Mouse (Mus musculus) induced T-regulatory cell, adult 2 months (primary cell): ENCODE measurements around the gene Sgpp1.
"Not testable (repeated sequence)": the region's sequence is repeated elsewhere in the genome, so short reads cannot be mapped to it uniquely, and the experiment has no call there.

Experiments
- DNase-seq: peaks from one replicate; pipeline ENCODE4 v3.0.0-alpha.2; 2012; ENCODE audit warnings: low read depth

Sgpp1 gene

GRCm38 (mm10) chr12:75731927-75732443 lies 3.5 kb downstream of the Sgpp1 start:
- peak; percentile 29 for DNase-seq

DNA sequence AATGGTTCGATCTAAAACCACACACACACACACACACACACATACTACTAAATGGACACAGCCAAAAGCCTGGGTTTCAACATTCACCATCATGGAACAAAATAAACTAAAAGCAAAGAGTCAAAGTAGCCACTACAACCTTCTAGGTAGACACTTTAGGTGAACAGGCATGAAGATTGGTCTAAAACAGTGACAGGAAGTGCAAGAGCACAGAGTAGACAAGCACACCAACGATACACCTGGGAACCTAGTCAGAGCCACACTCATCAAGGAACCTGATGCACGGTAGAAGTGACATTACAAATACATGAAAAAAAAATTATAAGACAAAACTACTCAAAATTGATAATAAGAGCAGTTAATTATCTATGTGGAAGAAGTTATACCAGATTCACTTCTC lies 4.0 kb downstream of the Sgpp1 start:
- peak; percentile 47 for DNase-seq

GRCm38 (mm10) chr12:75730458-75730857 lies 5.1 kb downstream of the Sgpp1 start:
- no peak for DNase-seq

GRCm38 (mm10) chr12:75729876-75730275 lies 5.7 kb downstream of the Sgpp1 start:
- no peak for DNase-seq

DNA sequence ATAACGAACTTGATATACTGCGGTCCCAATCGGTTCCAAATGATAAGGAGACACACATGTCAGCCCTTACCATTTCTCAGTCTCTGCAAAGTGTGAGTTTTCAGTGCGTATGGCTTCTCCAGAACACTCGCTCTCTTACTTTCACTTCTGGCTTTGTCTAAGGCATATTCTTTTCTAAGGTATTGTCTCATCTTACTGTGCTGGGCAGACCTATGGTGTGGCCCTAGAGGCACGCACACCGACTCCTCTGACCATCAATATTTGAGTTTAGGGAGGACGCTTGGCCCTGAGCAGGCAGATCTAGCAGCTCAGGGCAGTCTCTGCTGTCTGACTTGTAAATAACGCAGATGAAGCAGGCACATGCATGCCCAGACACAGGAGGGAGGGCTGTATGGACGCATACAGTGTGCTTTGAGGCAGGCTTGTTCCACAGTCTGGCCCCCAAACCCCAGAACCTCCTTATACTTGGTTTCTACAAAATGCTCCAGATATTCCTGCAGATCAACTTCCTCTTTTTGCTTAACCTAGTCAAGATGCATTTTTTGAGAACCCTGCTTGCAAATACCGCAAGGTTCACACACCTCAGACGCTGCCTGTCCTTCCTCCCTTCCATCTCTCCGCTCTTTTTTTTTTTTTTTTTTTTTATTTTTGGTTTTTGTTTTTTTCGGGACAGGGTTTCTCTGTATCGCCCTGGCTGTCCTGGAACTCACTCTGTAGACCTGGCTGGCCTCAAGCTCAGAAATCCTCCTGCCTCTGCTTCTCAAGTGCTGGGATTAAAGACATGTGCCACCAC lies 8.0 kb downstream of the Sgpp1 start:
- DNase-seq, result peak; percentile 75

- peak; percentile 65 for DNase-seq
These were observed 9.1 kb downstream of the Sgpp1 start for GRCm38 (mm10) chr12:75726349-75726861.

GRCm38 (mm10) chr12:75724621-75725324 lies 10.8 kb downstream of the Sgpp1 start:
- DNase-seq, result no peak

DNA sequence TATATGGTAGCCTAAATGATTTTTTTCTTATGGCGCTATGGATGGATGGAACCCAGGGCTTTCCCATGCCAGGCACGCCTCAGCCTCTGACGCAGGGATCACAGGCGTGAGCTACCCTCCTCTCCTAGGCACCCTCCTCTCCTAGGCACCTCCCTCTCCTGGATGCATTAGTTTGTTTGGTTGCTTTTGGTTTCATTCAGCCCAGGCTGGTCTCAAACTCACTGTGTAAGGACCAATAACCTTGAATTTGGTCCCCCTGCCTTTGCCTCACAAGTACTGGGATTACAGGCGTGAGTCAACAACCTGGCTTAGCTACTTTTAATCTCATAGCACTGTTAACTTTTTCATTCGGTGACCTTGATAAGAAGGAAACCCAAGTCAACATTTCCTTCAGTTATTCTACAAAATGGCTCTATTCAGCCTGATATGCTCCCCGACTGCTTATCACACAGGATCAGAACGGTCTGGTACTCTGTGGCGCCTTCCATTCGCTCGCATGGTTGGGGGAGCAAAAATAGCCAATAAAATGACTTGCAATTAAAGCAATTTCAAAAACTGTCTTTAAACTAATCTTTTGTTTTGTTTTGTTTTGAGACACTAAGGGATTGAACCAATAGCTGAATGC lies 11.6 kb downstream of the Sgpp1 start:
- DNase-seq, result no peak

DNA sequence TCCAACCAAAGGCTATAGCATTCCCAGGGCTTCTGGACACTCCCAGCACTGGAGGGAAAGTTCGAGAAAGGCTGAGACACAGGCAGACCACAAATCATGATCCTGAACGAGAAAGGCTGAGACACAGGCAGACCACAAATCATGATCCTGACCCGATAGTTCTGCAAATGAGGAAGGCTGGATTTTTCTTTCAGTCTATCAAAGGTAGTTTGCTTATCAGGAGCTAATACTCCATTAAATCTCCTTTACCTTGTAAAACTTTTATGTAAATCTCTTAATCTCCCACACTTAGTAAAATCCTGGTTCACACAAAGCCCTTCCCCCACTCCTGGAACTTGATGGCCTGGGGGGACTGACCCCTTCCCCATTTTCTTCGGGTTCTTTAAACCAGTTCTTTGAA lies 13.6 kb downstream of the Sgpp1 start:
- DNase-seq, result no peak

DNA sequence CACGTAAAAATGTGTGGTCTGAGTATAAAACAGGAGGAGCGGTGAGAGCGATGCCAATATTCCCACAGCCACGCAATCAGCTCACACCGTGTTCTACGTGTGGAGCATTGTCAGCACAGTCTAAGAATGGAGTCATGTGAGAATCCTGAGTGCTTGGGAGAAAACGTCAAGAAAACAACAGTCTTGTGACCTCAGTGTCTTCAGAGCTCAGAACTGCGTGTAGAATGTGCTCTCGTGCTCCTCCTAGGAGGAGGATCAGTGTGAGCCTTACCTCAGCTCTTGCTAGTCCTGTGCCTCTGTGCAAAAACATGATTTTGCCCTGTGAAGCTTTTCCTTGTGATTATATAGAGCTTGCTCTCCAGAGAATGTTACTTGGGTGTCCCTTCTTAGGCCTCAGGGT lies 14.5 kb downstream of the Sgpp1 start:
- no peak for DNase-seq

DNA sequence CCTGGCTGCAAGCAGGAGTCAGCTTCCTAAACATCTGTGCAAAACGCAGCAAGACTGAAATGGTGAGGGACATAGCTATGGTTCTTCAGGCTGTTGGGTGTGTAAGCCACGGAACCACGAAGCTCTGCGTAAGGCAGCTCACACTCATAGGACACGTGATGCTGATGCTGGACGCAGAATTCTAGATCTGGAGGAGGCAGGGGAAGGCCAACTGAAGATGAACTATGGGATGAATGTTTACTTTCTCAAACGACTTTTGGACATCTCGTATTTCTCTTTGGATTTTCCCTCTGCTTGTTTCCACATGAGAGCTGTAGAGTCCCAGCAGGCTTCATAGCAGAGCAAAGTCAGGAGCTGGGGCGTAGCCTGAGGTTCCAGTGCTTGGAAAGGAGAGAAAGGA lies 21.9 kb downstream of the Sgpp1 start:
- no peak for DNase-seq

DNA sequence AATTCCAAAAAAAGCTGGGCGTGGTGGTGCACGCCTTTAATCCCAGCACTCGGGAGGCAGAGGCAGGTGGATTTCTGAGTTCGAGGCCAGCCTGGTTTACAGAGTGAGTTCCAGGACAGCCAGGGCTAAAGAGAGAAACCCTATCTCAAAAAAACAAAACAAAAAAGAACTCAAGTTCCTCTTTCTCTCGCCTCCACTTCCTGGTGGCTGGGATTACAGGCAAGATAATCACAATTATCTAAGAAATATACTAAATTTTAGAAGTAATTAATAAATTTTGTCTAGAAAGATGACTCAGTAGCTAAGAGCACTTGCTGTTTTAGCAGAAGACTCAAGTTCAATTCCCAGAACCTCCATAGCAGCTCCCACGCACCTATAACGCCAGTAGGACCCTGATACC lies 22.6 kb downstream of the Sgpp1 start:
- DNase-seq, result not testable (repeated sequence)

- DNase-seq, result no peak
These were observed 24.7 kb downstream of the Sgpp1 start for GRCm38 (mm10) chr12:75710596-75711376.

- no peak for DNase-seq
These were observed 26.0 kb downstream of the Sgpp1 start for GRCm38 (mm10) chr12:75709506-75709905.

- DNase-seq, result no peak
These were observed 28.9 kb downstream of the Sgpp1 start for GRCm38 (mm10) chr12:75706670-75707069.

GRCm38 (mm10) chr12:75702739-75703122 lies 32.8 kb downstream of the Sgpp1 start:
- DNase-seq, result no peak

DNA sequence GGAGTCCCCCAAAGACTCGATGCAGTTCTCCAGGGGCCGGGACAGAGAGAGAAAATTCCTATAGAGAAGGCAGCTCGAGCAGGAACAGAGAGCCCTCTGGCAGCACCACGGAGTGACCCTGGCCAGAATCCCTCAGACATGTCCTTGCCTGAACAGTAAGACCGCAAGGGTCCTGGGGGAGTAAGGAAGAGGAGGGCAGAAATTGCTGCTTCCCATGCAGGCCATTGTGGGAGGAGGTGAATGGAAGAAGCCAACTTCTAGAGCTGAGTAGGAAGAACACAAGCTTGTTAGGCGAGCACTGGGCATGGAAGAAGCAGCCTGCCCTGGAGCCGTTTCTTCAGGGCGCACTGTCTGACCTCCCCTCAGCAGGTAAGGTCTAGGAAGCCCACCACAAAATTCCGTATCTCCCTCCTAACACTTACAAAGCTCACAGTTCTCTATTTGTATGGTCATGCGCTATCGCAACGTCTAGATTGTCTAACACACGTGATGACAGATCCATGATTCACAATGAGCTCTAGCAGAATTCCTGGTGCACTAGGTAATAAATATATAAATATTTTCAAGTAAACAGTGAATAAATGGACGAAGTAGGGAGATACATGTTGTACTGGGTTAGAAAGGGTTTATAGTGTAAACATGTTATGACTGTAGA lies 33.3 kb downstream of the Sgpp1 start:
- no peak for DNase-seq

- no peak for DNase-seq
These were observed 34.1 kb downstream of the Sgpp1 start for GRCm38 (mm10) chr12:75701173-75702083.

- no peak for DNase-seq
These were observed 36.8 kb downstream of the Sgpp1 start for GRCm38 (mm10) chr12:75698692-75699091.

- not testable (repeated sequence) for DNase-seq
These were observed 39.7 kb downstream of the Sgpp1 start for GRCm38 (mm10) chr12:75695845-75696244.
